Mouse (Mus musculus): ENCODE measurements around the gene Eif5a.
"Not testable (repeated sequence)": the region's sequence is repeated elsewhere in the genome, so short reads cannot be mapped to it uniquely, and the experiment has no call there.

The Eif5a gene

GRCm38 (mm10) chr11:69922012-69922756 is 426 bp upstream of the Eif5a start:
- in situ Hi-C loops (cut with MboI) = no loop called here

- in situ Hi-C loops (cut with MboI) = no loop called here
Measured at GRCm38 (mm10) chr11:69920266-69921031, 1.3 kb downstream of the Eif5a start.

- in situ Hi-C loops (cut with MboI) = no loop called here
Measured at GRCm38 (mm10) chr11:69919661-69920265, 2.0 kb downstream of the Eif5a start.

DNA sequence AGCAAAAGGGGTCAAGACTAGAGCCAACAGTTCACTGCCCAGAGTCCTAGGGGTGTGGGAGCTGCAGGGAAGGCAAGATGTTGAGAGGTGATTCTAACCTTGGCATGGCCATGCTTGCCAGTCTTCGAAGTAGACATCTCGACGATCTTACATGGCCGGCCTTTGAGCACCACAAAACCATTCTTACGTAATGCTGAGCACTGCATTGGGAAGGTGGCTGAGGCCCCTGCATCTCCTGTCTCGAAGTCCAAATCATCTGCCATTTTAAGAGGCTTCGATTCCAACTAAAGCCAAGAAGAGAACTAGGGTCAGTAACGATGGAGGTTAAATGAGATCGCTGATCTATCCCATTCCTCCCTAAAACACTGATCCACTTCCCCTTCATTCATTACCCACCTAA is 2.7 kb downstream of the Eif5a start:
- in situ Hi-C loops (cut with MboI) = no loop called here

DNA sequence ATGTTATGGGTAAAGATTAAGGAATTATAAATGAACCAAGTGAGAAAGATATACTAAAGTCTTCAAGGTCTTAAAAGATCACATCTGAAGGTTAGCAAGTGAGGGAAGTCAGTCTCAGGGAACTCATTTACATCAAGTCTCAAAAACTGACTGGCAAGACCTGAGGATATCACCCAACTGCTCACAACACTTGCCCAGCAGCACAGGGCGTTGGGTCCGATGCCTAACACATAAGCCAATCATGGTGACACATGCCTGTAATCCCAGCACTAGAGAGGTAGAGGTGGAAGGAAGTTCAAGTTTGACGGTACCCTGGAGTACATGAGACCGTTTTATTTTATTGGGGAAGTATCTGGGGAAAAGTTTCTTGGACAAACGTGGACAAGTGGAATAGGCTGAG is 3.6 kb downstream of the Eif5a start:
- in situ Hi-C loops (cut with MboI) = no loop called here

DNA sequence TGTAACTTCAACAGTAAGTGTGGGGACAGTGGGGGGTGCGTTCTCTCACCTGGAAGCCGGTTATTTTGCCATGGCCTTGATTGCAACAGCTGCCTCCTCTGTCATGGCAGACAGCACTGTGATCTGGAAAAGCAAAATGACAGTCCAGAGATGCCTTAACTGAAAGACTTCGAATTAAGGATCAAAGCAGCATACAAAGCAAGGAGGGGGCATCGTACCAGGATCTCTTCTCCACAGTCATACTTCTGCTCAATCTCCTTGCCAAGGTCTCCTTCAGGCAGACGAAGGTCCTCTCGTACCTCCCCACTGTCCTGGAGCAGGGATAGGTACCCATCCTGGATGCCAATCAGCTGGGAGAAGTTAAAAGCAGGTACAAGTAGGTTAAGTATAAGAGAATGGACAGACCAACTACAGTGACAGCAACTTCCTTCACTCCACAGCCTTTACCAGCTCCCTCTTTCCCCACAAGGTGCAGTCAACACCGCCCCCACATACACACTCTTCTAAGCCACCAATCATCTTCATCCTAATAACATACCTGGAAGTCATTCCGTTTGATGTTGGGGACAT is 4.3 kb downstream of the Eif5a start:
- in situ Hi-C loops (cut with MboI) = no loop called here

DNA sequence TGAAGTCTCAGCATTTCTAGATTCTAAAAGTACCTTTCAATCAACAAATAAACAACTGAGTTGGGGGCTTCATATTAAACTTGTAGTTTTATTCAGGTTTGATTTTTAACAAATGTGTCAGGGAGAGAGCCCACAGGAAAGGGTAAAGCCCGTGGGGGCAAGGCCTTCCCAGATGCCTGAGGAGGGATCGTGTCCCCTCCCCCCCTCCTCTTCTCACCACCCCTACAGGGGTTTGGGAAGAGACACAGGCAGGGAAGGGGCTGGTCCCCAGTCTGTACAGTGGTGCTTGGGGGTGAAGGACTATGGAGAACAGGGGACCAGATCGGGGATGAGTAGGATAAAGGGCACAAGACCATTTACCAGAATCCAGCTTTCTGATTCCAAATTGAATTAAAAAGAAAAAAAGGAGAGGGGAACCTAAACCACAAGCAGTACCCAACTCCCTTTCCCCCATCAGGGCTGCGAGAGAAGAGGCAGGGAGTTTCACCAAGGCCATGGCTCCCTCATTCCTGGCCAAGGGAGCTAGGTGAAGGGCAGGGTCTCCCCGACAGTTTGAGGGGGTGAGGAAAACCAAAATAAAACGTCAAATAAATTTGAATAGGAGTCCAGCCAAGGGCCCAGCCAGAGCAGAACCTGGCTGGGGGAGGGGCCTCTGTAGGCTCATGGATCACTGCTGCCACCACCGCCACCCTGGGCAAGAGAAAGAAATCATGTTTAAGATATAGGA is 4.9 kb downstream of the Eif5a start:
- in situ Hi-C loops (cut with MboI) = not testable (repeated sequence)

DNA sequence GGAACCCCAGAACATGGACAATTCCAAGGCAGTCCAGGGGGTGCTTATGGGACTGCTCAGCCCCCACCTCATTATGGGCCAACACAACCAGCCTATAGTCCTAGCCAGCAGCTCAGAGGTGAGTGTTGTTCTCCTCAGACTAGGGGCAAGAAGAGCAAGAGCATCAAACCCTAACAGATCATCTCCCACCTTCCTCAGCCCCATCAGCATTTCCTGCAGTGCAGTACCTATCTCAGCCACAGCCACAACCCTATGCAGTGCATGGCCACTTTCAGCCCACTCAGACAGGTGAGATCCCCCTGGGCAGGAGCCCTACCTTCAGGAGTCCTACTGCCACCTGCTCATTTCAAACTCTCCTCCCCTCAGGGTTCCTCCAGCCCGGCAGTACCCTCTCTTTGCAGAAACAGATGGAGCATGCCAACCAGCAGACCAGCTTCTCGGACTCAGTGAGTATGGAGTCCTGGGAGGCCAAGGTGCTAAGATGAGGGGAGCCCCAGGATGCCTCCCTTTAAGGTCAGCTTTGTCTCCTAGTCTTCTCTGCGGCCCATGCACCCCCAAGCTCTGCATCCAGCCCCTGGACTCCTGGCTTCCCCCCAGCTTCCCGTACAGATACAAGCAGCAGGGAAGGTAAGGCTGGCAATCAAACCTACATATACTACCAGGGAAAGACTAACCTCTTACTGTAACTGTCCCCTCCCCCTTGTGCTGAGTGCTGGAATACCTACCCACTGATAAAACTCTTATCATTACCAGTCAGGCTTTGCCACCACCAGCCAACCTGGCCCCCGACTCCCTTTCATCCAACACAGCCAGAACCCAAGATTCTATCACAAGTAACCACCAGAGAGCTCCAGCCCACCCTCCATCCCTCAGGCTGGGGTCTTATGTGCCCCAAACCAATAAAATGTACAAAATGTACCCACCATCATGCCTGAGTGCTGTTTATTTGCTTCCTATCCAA is 5.8 kb downstream of the Eif5a start:
- in situ Hi-C loops (cut with MboI) = no loop called here

DNA sequence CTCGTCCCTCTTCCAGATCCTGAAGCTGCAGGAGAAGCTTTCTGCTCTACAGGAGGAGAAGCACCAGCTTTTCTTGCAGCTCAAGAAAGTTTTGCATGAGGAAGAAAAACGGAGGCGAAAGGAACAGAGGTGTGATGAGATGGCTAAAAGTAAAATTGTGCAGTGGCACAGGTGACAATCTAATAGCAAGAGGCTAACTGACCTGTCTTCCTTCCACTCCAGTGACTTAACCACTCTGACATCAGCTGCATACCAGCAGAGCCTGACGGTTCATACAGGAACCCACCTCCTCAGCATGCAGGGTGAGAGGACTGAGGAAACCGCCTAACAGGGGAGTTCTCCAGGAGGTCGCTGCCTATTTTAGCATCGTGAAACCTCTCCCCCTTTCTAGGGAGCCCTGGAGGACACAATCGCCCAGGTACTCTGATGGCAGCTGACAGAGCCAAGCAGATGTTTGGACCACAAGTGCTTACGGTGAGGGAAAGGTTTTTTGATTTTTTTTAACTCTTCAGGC is 6.8 kb downstream of the Eif5a start:
- in situ Hi-C loops (cut with MboI) = no loop called here

DNA sequence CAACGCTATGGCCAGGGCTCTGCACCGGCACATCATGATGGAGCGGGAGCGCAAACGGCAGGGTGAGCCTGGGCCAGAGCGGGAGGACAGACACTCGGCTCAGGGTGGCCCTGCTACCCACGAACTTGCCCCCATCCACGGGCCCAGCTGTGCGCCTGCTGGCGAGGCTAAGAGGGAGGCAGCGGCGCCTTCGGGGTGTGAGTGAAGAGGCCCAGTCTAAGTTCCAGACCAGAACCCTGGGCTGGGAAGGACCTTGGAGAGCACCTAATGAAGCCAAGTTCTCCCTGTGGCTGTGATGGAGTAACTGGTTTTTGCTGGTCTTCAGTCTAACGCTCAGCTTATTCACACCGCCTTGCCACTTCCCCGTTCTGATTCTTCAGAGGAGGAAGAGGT is 7.4 kb downstream of the Eif5a start:
- in situ Hi-C loops (cut with MboI) = no loop called here

DNA sequence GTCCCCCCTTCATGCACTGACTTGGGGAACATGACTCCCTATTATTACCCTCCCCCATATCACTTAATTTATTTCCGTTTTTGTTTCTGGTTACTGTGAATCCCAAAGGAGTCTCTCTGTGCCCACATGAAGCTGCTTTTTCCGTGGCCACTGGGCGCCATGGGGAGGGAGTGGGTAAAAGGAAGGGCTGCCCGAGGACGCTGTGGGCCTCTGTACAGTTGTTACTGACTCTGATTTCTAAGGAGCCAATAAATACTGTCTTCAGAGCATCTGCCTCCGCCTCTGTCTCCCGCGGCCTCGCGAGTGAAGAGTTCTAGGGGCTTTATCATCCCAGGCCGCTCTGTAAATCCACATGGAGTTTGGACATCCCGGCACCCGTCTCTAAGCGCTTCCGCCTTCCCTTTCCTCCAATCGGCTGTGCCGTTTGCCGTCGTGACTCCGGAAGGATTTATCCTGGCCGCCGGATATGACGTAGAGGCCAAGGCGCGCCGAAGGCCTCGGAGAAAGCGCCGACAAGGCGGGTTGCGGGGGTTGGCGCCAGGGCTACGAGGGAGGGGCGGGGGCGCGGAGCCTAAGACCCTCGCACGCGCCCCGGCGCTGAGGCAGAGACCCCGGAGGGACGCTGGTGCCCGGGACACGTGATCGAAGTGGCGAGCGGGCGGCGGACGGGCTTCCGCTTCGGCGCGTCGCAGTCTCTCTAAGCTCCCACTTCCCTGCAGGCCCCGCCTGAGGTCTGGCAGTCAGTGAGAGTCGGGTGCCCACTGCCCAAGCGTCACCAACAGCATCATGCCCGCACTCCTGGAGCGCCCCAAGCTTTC is 8.0 kb downstream of the Eif5a start, which contains the start of gene Gps2:
TSS of gene Gps2 (plus strand) at position 335 of the 818 bp plus-strand sequence.
- in situ Hi-C loops (cut with MboI) = no loop called here

GRCm38 (mm10) chr11:69912716-69913530 is 8.8 kb downstream of the Eif5a start:
- in situ Hi-C loops (cut with MboI) = no loop called here

DNA sequence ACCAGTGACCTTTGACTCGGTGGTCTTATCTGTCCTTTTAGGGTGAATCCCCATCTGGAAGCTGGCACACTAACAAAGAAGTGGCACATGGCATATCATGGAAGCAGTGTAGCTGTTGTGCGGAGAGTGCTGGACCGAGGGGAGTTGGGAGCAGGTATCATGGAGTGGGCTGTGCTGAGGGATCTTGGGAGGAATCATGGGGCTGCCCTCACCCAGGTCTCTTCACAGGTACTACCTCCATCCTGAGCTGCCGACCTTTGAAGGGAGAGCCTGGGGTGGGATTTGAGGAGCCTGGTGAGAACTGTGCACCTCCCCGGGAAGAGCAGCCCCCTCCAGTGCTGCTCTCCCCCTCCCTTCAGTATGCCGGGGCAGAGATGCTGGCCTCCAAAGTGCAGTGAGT is 10.1 kb downstream of the Eif5a start:
- in situ Hi-C loops (cut with MboI) = no loop called here

GRCm38 (mm10) chr11:69910781-69911560 is 10.8 kb downstream of the Eif5a start:
- in situ Hi-C loops (cut with MboI) = no loop called here

- in situ Hi-C loops (cut with MboI) = no loop called here
Measured at GRCm38 (mm10) chr11:69910177-69910576, 11.6 kb downstream of the Eif5a start.

DNA sequence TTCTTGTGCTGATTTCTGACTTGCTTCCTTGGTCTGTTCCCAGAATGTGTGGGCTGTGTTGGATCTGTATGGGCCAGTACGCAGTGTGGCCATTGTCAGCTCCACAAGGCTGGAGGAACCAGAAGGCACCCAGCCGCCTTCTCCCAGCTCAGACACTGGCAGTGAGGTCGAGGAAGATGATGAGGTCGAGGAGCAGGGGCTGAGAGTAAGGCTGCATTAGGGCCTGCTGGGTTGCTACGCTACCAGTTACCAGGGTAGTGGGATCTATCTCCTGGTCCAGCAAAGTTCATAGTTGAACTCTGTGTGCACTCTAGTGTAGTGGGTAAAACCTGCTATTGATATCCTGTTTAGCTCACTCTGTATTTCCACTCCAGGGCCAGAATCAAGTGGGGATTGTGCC is 12.6 kb downstream of the Eif5a start:
- in situ Hi-C loops (cut with MboI) = no loop called here

DNA sequence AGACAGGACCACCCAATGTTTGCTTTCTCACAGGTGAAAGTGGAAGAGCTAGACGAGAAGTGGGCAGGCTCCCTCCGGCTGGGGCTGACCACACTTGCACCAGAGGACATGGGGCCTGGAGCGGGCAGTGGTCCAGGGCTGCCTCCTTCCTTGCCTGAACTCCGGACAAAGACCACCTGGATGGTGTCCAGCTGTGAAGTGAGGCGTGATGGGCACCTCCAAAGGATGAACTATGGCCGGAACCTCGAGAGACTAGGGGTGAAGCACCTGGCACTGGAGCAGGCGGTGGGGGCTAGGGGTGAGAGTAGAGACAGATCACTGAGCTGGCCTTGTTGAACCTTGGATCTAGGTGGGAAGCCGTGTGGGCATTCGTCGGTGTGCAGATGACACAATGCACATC is 13.1 kb downstream of the Eif5a start:
- in situ Hi-C loops (cut with MboI) = no loop called here

DNA sequence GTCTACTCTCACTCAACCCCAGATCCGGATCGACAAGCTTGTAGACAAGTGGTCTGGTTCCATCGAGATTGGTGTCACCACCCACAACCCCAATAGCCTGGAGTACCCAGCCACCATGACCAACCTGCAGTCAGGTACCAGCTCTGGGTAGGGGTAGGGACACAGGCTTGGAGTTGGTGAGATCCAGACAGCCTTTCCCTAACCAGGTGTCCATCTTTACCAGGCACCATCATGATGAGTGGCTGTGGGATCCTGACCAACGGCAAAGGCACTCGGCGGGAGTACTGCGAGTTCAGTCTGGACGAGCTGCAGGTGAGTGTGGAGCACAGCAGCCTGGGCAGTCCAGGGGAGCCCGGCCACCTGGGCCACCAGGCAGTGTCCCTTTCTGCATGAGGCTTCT is 17.4 kb downstream of the Eif5a start:
- in situ Hi-C loops (cut with MboI) = no loop called here

All from mature B cell (primary cell).